ENCODE assay signal across 15 mouse cellular contexts in the genomic region with DNA sequence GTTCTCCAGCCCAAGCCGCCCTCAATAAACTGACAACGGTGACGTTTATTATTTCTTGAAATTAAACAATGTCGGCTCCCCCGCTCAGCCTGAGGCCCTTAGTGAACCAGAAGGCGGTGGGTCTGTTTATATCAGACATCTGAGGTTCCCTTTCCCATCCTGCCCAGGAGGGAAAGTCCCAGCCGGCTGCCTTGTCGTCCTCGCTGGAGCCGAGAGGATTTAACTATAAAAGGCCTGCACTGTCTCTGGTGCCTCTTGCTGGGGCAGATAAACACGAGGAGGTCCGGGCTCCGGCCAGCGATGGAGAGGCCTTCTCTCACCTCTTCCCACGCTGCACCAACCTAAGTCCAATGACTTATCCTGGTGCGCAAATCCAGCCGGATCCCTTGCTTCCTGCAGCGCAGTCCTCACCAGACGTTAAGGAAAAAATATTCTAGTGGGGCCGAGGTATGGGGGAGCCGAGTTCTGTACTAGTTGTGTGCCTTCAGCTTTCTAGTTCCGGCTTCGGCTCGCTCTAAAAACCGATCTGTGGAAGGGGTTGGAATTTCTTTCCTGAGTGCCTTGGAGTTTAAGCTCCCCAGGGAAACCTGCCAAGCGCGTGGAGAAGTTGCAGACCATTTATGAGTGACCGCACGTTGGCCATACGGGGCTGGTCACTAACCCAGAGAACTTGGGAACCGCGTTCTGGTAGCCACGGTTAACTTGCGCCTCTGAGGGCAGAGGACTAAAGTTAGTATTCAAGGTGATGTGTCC. TPM values are rescaled to one million over a fixed set of nuclear protein-coding genes. Genes with fewer than 3 reads are reported as not detected.
A peak's percentile ranks its signal among the peaks of the same experiment; 100 is the strongest.
DNase-seq lines count a peak whose midpoint lies in the region; ATAC-seq and TF ChIP-seq lines count a peak whose summit lies in the region.
"Had no signal": no experiment of that assay in that cellular context is flagged by ENCODE, and none has a peak within 500 bp of the region (broad histone marks: within the 10 kb centered on the region; RNA-seq: fewer than 3 reads in every experiment).

No protein-coding gene starts in this region.

- peak overlapping the region; percentile 60 for H3K9ac ChIP-seq in lung, embryonic 15.5 days
- no peak overlapping the region for H3K9ac ChIP-seq in embryonic facial prominence, embryonic 12.5 days
- peak overlapping the region; percentile 96 for H3K9ac ChIP-seq in limb, embryonic 12.5 days (replicated peaks)
- H3K9ac ChIP-seq in forebrain, embryonic 15.5 days (replicated peaks), result no peak overlapping the region
- H3K9ac ChIP-seq: hindbrain, embryonic 14.5 days had no signal

- H3K4me1 ChIP-seq in lung, embryonic 15.5 days, result peaks cover 5% of the 10 kb centered on the region; the same call in 1 of the 2 replicates
- H3K4me1 ChIP-seq in embryonic facial prominence, embryonic 12.5 days, result peaks cover 12% of the 10 kb centered on the region; the same call in 1 of the 2 replicates
- peaks cover 29% of the 10 kb centered on the region for H3K4me1 ChIP-seq in limb, embryonic 12.5 days (replicated peaks)
- peaks cover 8% of the 10 kb centered on the region for H3K4me1 ChIP-seq in forebrain, embryonic 15.5 days

- peak overlapping the region; percentile 55 for H3K4me3 ChIP-seq in lung, embryonic 15.5 days
- 0 out of 2 replicates have a peak overlapping the region, but pooled peaks have one; percentile 4 for H3K4me3 ChIP-seq in embryonic facial prominence, embryonic 12.5 days
- peak overlapping the region; percentile 59 for H3K4me3 ChIP-seq in limb, embryonic 12.5 days (replicated peaks)
- no peak overlapping the region for H3K4me3 ChIP-seq in forebrain, embryonic 15.5 days

- under 1% methylated on average over 34 of the region's 34 CpGs for WGBS in lung, embryonic 15.5 days
- WGBS in embryonic facial prominence, embryonic 12.5 days, result under 1% methylated on average over 34 of the region's 34 CpGs
- under 1% methylated on average over 34 of the region's 34 CpGs for WGBS in limb, embryonic 12.5 days
- under 1% methylated on average over 34 of the region's 34 CpGs for WGBS in forebrain, embryonic 15.5 days

- no peak for ATAC-seq in lung, embryonic 15.5 days (ENCODE audit: borderline replicate concordance, extremely low read depth, low FRiP score, low TSS enrichment)
- ATAC-seq in embryonic facial prominence, embryonic 12.5 days (ENCODE audit: insufficient number of reproducible peaks, insufficient read depth, low FRiP score, low TSS enrichment), result no peak
- ATAC-seq in limb, embryonic 12.5 days (ENCODE audit: insufficient number of reproducible peaks, insufficient read depth, low FRiP score, low TSS enrichment, low read depth), result no peak
- no peak for ATAC-seq in forebrain, embryonic 15.5 days (replicated peaks)

- no peak for TF ChIP-seq POLR2A in brain, embryonic 14.5 days (IDR thresholded peaks at IDR 0.05; ENCODE audit: borderline replicate concordance, extremely low read depth, insufficient read depth, insufficient read length, poor library complexity, severe bottlenecking)

- DNase-seq in lung, postnatal 36 days, result no peak
- peak; percentile 32 for DNase-seq in brain, embryonic 14.5 days (ENCODE audit: low read depth)
- no peak for DNase-seq in B cell, adult 2 months
- DNase-seq in cerebellum, adult 11-12 months, result no peak
- DNase-seq: adrenal gland, postnatal 10 days; cerebellum, postnatal 36 days; thymus, postnatal 4 days had no signal

- peaks cover 79% of the 10 kb centered on the region for H3K27me3 ChIP-seq in lung, embryonic 15.5 days
- H3K27me3 ChIP-seq in embryonic facial prominence, embryonic 12.5 days, result peaks cover 93% of the 10 kb centered on the region
- peaks cover 88% of the 10 kb centered on the region for H3K27me3 ChIP-seq in limb, embryonic 12.5 days
- peaks cover 96% of the 10 kb centered on the region for H3K27me3 ChIP-seq in forebrain, embryonic 15.5 days

- TF ChIP-seq CTCF in brain, embryonic 14.5 days (IDR thresholded peaks at IDR 0.05; ENCODE audit: borderline replicate concordance, extremely low read depth, insufficient read depth, insufficient read length), result no peak

- peak overlapping the region; percentile 59 for H3K4me2 ChIP-seq in lung, embryonic 15.5 days
- H3K4me2 ChIP-seq in embryonic facial prominence, embryonic 12.5 days (replicated peaks), result no peak overlapping the region
- H3K4me2 ChIP-seq in limb, embryonic 12.5 days, result peak overlapping the region; percentile 68
- no peak overlapping the region for H3K4me2 ChIP-seq in forebrain, embryonic 15.5 days (replicated peaks)
- H3K4me2 ChIP-seq: hindbrain, embryonic 14.5 days had no signal

- peak overlapping the region; percentile 79 for H3K27ac ChIP-seq in lung, embryonic 15.5 days
- no peak overlapping the region for H3K27ac ChIP-seq in embryonic facial prominence, embryonic 12.5 days
- peak overlapping the region; percentile 93 for H3K27ac ChIP-seq in limb, embryonic 12.5 days
- H3K27ac ChIP-seq in forebrain, embryonic 15.5 days (replicated peaks), result no peak overlapping the region
- H3K27ac ChIP-seq: hindbrain, embryonic 14.5 days; kidney, postnatal 0 days had no signal

- no peaks in the 10 kb centered on the region for H3K9me3 ChIP-seq in lung, embryonic 15.5 days
- H3K9me3 ChIP-seq in embryonic facial prominence, embryonic 12.5 days, result no peaks in the 10 kb centered on the region
- no peaks in the 10 kb centered on the region for H3K9me3 ChIP-seq in limb, embryonic 12.5 days
- no peaks in the 10 kb centered on the region for H3K9me3 ChIP-seq in forebrain, embryonic 15.5 days

- H3K36me3 ChIP-seq in lung, embryonic 15.5 days, result no peaks in the 10 kb centered on the region
- H3K36me3 ChIP-seq in embryonic facial prominence, embryonic 12.5 days, result no peaks in the 10 kb centered on the region
- H3K36me3 ChIP-seq in limb, embryonic 12.5 days, result peaks cover 28% of the 10 kb centered on the region
- H3K36me3 ChIP-seq in forebrain, embryonic 15.5 days, result no peaks in the 10 kb centered on the region
- H3K36me3 ChIP-seq: G1E had no signal

RNA-seq across cellular contexts. Expression of gene Tbx5, which starts 7.3 kb away (rescaled TPM):
- polyA plus RNA-seq in lung, embryonic 15.5 days (2015; fragmentation: Nextera tagmentation; extraction: Ambion mirVana), result 50.1 and 55.7 TPM in 2 replicates
- 0.05 and 0.10 TPM in 2 replicates for polyA plus RNA-seq in brain, embryonic 14.5 days (2012; rRNA removed)
- 1.2 and 2.3 TPM in 2 replicates for polyA plus RNA-seq in embryonic facial prominence, embryonic 12.5 days (2016; fragmentation: Nextera tagmentation; extraction: Ambion mirVana)
- 35.6 and 51.2 TPM in 2 replicates for polyA plus RNA-seq in limb, embryonic 12.5 days (2016; fragmentation: Nextera tagmentation; extraction: Ambion mirVana)
- polyA plus RNA-seq in forebrain, embryonic 15.5 days (2015; fragmentation: Nextera tagmentation; extraction: Ambion mirVana), result 0.04 TPM in 1 of 2 replicates, not detected in the other
- polyA plus RNA-seq: G1E; kidney, postnatal 0 days; spleen, adult 2 months had no signal

Comparison
In these comparisons a context has a peak if more than half of its experiments do, and no peak if none do; other contexts are left out.
1. H3K27ac ChIP-seq: peak in lung, embryonic 15.5 days (single experiment) and limb, embryonic 12.5 days (single experiment); none in embryonic facial prominence, embryonic 12.5 days (single experiment) and forebrain, embryonic 15.5 days (single experiment).
2. H3K4me2 ChIP-seq: peak in lung, embryonic 15.5 days (single experiment) and limb, embryonic 12.5 days (single experiment); none in embryonic facial prominence, embryonic 12.5 days (single experiment) and forebrain, embryonic 15.5 days (single experiment).
3. H3K9ac ChIP-seq: peak in lung, embryonic 15.5 days (single experiment) and limb, embryonic 12.5 days (single experiment); none in embryonic facial prominence, embryonic 12.5 days (single experiment) and forebrain, embryonic 15.5 days (single experiment).
4. RNA of gene Tbx5, which starts 7.3 kb away (polyA plus RNA-seq): 50.1 to 55.7 TPM in lung, embryonic 15.5 days and 35.6 to 51.2 TPM in limb, embryonic 12.5 days; 1.2 to 2.3 TPM in embryonic facial prominence, embryonic 12.5 days, 0.05 to 0.10 TPM in brain, embryonic 14.5 days and 0.04 TPM in forebrain, embryonic 15.5 days; every median in the first group is over 10 times any median in the second.